Mouse (Mus musculus) bone marrow macrophage, adult 2 months (primary cell): ENCODE results near the gene Lta.

Experiments
- CTCF ChIP-seq: IDR thresholded peaks from 2 replicates; pipeline ENCODE4 v1.5.1; 2012; ENCODE audit warnings: low read depth, mild to moderate bottlenecking, low read length, moderate library complexity
- POLR2A ChIP-seq: IDR thresholded peaks from 2 replicates; pipeline ENCODE4 v1.6.1; 2012; ENCODE audit warnings: mild to moderate bottlenecking, low read depth, low read length, borderline replicate concordance

GRCm38 (mm10) chr17:35213071-35213470, 7.9 kb upstream of the Lta start:
- TF ChIP-seq CTCF = no peak
- TF ChIP-seq POLR2A = no peak
